Mouse (Mus musculus) cerebellum, postnatal 14 days (tissue): ENCODE data around the gene Gm10563.

Experiments used
- DNase-seq, 2 experiments: peaks; one replicate each; pipeline ENCODE4 v3.0.0; 2021; ENCODE audit warnings: mixed read lengths in 2 of 2

Gm10563 gene

GRCm38 (mm10) chr4:155652283-155653085 is 7.3 kb upstream of the Gm10563 start:
- DNase-seq: peak; percentile 53 to 68

DNA sequence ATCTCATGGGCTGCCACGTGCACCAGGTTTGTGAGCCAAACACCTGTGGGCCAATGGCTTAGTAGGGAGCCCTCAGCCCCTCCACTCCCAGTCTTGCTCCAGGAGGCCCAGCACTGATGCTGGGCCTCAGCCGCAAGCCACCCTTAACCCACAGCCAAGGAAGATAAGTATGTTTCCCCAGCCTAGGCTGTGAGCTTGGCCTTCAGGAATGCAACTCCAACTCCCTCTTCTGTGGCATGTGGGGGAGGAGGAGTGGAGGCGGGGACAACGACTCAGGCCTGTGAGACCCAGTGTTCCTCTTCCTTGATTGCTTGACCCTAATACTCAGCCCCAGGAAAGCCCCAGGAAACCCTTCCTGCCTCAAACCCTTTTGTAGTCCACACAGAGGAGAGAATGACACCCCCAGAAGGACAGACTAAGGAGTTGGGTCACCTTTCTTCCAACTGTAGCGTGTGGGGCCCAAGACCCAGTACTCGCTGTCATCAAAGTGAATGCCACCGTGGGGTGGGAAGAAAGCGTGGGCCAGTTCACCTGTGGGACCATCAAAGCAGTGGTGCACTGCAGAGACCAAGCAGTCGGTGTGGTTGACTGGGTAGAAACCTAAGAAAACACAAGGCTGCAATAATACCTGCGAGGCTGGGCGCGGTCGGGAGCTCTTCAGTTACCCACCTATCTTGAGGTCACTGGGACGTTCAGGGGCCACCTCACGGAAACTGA is 6.5 kb upstream of the Gm10563 start:
- DNase-seq: no peak

- DNase-seq: no peak
Observed at GRCm38 (mm10) chr4:155649355-155649754, 4.1 kb upstream of the Gm10563 start.

DNA sequence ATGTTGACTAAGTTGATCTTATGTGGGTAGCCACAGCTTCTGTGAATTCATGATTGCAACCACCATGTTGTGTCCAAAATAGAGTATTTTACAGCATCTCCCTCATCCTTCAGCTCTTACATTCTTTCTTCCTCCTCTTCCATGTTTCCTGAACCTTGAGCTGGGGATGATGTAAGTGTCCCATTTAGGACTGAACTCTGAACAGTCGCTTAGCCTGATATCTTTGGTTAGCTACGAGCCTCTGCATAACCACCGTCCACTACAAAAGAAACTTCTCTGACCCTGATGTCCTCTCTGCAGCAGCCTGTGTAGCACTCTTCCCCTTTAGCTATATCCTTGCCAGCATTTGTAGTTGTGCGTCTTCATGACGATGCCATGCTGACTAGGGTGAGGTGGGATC is 513 bp upstream of the Gm10563 start:
- no peak for DNase-seq

GRCm38 (mm10) chr4:155643531-155643930 is 1.7 kb downstream of the Gm10563 start:
- DNase-seq: no peak

DNA sequence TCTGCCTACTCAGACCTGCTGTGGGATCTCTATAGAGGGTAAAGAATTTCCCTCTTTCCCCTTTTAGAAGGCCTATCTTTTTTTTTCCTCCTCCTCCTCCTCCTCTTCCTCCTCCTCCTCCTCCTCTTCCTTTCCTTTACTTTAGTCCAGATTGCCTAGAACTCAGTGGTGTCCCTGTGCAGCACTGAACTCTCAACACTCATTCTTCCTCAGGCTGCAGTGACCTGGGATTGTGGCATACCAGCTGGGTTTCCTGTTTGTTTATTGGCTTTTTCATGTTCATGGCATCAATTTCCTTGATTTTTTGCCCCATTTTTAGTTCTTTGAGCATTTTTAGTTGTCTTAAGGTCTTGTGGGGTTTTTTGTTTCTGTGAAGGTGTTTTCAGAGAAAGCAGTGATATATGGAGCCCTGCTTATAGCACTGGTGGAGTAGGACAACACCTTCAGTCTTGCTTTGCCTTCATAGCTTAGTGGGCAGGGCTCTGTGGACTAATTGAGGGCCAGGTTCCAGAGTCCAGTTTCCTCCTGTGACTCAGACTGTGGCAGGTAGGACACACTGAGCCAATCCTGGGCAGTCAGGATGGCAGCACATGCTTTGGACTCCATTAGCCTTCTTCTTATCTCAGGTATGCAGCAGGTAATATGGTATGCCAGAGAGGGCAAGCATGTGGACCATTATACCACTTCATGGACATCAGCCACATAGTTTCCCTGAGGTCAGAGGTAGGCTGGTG is 9.3 kb downstream of the Gm10563 start:
- no peak for DNase-seq

- no peak for DNase-seq
Observed at GRCm38 (mm10) chr4:155630267-155630666, 14.9 kb downstream of the Gm10563 start.

GRCm38 (mm10) chr4:155624338-155625291 is 20.6 kb downstream of the Gm10563 start, which contains the start of gene Cdk11b:
TSS of gene Cdk11b (plus strand) at chr4:155624854.
- peak; percentile 96 to 98 for DNase-seq

- no peak for DNase-seq
Observed at GRCm38 (mm10) chr4:155618321-155618720, 26.9 kb downstream of the Gm10563 start.

- no peak for DNase-seq
Observed at GRCm38 (mm10) chr4:155613264-155613663, 31.9 kb downstream of the Gm10563 start.

DNA sequence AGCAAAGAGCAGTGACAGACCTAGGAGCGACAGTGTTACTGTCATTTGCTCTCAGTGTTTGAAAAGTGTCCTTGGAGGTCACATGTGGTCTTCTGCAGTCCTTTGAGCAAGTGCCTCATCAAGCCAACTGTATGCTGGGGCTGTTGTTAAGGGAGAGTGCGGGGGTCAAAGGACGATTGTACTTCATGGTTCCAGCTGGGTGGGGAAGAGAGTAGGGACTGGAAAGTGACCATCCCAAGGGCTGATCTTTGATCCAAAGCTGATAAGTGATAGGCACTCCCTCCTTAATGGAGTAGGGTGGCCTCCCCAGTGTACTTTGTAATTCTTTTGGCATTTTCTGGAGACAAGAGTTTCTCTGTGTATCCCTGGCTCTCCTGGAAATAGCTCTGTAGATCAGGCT is 33.3 kb downstream of the Gm10563 start:
- no peak for DNase-seq

DNA sequence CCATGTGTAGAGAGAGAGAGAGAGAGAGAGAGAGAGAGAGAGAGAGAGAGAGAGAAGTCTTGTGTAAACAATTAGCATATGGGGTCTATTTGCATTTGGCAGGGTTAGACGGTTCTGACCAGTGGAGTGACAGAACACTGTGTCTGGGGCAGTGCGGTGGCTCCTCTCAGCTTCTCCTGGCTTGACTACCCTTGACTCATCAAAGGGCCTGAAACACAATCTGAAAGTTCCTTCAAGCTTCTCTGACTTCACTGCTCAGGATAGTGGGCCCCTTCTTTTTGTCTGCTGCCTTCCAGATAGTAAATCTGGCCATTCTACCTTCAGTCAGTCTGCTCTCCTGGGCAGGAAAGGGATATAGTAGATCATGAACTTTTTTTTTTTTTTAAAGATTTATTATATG is 38.4 kb downstream of the Gm10563 start:
- DNase-seq: no peak

DNA sequence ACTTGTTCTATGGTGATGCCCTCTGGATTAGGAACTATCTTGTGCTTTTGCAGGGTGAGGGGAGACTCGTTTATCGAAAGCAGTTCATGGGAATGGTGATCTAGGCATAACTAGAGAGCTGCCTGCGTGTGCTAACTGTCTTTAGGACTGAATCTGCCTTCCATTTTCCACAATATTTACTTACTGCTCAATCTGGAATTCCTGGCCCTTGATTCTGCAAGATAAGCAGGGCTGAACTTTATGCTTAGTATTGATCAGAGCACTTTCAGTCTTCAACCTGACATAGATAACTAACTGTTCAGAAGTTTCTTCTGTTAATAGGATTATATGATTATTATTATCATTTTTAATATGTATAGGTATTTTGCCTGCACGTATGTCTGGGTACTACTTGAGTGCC is 40.1 kb downstream of the Gm10563 start:
- no peak for DNase-seq

GRCm38 (mm10) chr4:155603801-155604200 is 41.4 kb downstream of the Gm10563 start:
- no peak for DNase-seq

GRCm38 (mm10) chr4:155602753-155603152 is 42.5 kb downstream of the Gm10563 start:
- no peak for DNase-seq

DNA sequence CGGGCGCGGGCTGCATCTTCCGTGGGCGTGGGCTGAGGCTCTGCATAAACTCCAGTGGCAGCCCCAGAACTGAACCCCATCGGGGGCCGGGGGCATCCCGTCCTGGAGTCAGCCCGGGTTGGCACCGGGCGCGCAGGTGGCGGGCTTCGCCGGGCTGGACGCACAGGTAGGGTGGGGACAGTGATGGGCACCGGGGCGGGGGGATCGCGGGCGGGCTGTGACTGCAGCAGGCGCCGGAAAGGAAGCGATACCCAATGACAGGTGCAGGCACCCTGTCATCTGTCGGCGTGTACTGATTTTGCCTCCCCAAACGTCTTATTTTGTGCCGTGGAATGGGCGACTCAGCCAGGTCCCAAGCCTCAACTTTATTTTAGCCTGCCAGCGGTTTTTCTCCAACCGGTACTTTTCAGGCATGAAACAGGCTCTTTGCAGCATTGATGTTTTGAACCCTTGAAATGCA is 43.2 kb downstream of the Gm10563 start:
- no peak for DNase-seq

DNA sequence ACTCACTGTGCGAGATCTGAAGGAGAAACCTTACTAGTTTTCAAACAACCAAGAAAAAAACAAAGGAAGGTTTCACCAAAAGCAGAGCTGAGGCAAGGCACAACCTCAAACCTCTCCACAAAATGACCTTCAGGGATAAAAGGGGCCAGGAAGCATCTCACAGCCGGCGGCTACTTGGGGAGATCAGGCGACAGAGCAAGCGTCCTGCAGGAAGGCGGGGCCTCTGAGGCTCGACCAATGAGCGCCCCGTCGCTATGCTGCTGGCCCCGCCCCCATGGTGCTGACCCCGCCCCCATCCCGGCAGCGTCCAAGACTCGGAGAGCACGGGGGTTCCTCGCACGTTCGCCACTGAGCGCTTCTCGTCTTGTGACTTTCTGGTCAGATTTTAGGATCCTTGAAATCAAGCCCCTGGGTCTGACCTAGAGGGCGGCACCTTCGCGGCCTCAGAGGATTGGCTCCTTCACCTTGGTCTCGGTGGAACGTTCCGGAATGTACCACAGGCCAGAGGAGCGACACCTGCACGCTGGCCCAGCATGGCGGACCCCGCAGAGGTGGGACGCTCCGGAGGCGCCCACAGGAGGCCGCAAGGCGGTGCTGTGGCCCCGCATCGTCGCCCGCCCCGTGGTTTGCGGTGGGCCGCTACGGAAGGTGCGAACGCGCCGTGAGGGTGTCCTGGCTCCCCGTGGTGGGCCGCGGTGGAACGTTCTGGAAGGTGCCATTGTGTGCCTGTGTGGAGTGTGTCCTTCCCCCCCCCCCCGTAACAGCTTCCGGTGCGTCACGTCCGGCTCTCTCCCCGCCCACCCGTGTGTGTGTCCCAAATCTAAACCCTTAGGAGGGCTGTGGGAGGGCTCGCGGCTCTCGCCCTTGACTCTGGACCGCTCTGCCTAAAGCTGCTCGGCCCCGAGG is 43.9 kb downstream of the Gm10563 start, which contains the start of gene Slc35e2:
Slc35e2 (plus strand) TSS at position 326 of the 906 bp plus-strand sequence.
- peak; percentile 98 to 99 for DNase-seq

DNA sequence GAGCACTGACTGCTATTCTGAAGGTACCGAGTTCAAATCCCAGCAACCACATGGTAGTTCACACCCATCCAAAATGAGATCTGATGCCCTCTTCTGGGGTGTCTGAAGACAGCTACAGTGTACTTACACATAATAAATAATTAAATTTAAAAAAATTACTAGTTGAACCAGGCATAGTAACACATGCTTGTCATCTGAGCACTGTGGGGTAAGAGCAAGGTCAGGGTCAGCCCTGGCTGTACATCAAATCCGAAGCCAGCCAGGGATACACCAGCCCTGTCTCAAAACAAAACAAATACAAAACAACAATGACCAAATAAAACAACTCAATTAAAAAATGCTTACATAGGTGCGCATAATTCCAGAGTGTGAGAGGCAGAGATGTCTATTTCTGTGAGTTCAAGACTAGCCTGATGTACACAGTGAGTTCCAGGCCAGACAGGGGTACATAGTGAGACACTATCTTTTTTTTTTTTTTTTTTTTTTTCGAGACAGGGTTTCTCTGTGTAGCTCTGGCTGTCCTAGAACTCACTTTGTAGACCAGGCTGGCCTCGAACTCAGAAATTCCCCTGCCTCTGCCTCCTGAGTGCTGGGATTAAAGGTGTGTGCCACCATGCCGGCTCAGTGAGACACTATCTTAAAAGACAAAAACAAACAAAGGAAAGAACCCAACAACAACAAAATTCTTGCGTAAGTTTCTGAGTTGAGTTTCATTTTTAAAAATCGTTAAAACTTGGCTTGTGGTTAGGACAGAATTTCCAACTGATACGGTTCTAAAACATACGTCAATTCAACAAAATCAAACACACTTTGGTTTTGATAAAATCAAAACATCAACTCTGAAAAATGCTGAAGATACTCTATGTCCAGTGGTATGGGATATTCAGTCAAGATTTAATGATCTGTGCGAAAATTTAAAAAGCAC is 45.0 kb downstream of the Gm10563 start:
- no peak for DNase-seq

- no peak for DNase-seq
Observed at GRCm38 (mm10) chr4:155598536-155598935, 46.7 kb downstream of the Gm10563 start.

GRCm38 (mm10) chr4:155596606-155597005 is 48.6 kb downstream of the Gm10563 start:
- no peak for DNase-seq
